Mouse (Mus musculus) liver, embryonic 14.5 days (tissue): Measurements from ENCODE around the gene Cacna1d. TPM values are rescaled to one million over a fixed set of nuclear protein-coding genes. Genes with fewer than 3 reads are reported as not detected.

ENCODE experiments used
- ATAC-seq: fragments of 200-750 bp; cut with Nextera tagmentation; 2 replicates; pipeline ENCODE4 v1.8.0; 2017; ENCODE audit warnings: moderate number of reproducible peaks, mild to moderate bottlenecking, moderate library complexity; ENCODE audit not compliant: insufficient read depth
- DNase-seq, 3 experiments: peaks; one replicate each; pipeline ENCODE4 v3.0.0-alpha.2; 2012 to 2013; ENCODE audit warnings: low read depth in 3 of 3, low spot score in 3 of 3
- H3K27ac ChIP-seq: fragments of 300-500 bp; sonication (generic); 2 replicates; pipeline ENCODE4 v1.5.1; 2014; ENCODE audit warnings: moderate library complexity, mild to moderate bottlenecking, control low read depth, inconsistent platforms
- H3K27me3 ChIP-seq: fragments of 300-500 bp; sonication (generic); 2 replicates; pipeline ENCODE4 v1.6.1; 2014; ENCODE audit warnings: mild to moderate bottlenecking, low read length, moderate library complexity; ENCODE audit not compliant: control insufficient read depth, insufficient read depth
- H3K36me3 ChIP-seq: fragments of 300-500 bp; sonication (generic); replicated peaks from 2 replicates; pipeline ENCODE4 v1.6.1; 2014; ENCODE audit warnings: low read depth; ENCODE audit not compliant: control insufficient read depth, insufficient read depth
- H3K4me1 ChIP-seq, 2 experiments: fragments of 200-500 bp in 1 of 2; fragments of 300-500 bp in 1 of 2; sonication (generic) in 1 of 2; replicated peaks; 2 replicates each; pipeline ENCODE4 v1.6.1; 2012 to 2014; ENCODE audit warnings: antibody characterized with exemption in 1 of 2, inconsistent platforms in 1 of 2, low read length in 1 of 2; ENCODE audit not compliant: control insufficient read depth in 2 of 2, insufficient read depth in 2 of 2
- H3K4me2 ChIP-seq: fragments of 300-500 bp; sonication (generic); 2 replicates; pipeline ENCODE4 v1.6.1; 2014; ENCODE audit warnings: low read depth, mild to moderate bottlenecking, control low read depth, moderate library complexity
- H3K4me3 ChIP-seq, 2 experiments: fragments of 200-500 bp in 1 of 2; fragments of 300-500 bp in 1 of 2; sonication (generic) in 1 of 2; 2 replicates each; pipeline ENCODE4 v1.5.1; 2012 to 2014; ENCODE audit warnings: low read depth in 2 of 2, low read length in 2 of 2, mild to moderate bottlenecking in 2 of 2, control low read depth in 1 of 2, inconsistent platforms in 1 of 2, moderate library complexity in 1 of 2; ENCODE audit not compliant: insufficient read depth in 1 of 2
- H3K9ac ChIP-seq: fragments of 300-500 bp; sonication (generic); replicated peaks from 2 replicates; pipeline ENCODE4 v1.6.1; 2014; ENCODE audit warnings: mild to moderate bottlenecking, control low read depth, moderate library complexity
- H3K9me3 ChIP-seq: fragments of 300-500 bp; sonication (generic); 2 replicates; pipeline ENCODE4 v1.6.1; 2016; ENCODE audit warnings: low read length, mixed read lengths; ENCODE audit not compliant: control insufficient read depth
- CTCF ChIP-seq: IDR thresholded peaks from 2 replicates; pipeline ENCODE4 v1.5.1; 2016; ENCODE audit warnings: antibody characterized with exemption, low read depth, control low read depth
- EP300 ChIP-seq: IDR thresholded peaks from 2 replicates; pipeline ENCODE4 v1.6.1; 2016; ENCODE audit warnings: antibody characterized with exemption, low read depth
- WGBS: fragments of 180-500 bp; shearing (Covaris S2); extraction: QIAGEN DNeasy Blood & Tissue Kit; methylation state at CpG from one replicate; pipeline ENCODE4 v1.1.7; 2014; ENCODE audit not compliant: insufficient replicate concordance; 5-methylcytosine and 5-hydroxymethylcytosine counted together
- polyA plus RNA-seq, 2 experiments: library from polyadenylated mRNA; depleted of rRNA in 1 of 2; stranded (reverse) in 1 of 2; unstranded in 1 of 2; fragments of >200 nt; fragmentation: Nextera tagmentation in 1 of 2; extraction: Ambion mirVana in 1 of 2; gene quantifications; 2 replicates each; pipeline versions ENCODE4 v1.2.1 to v1.2.3; 2012 to 2014

The Cacna1d gene
- polyA plus RNA-seq, 2 experiments = 0.17 TPM

DNA sequence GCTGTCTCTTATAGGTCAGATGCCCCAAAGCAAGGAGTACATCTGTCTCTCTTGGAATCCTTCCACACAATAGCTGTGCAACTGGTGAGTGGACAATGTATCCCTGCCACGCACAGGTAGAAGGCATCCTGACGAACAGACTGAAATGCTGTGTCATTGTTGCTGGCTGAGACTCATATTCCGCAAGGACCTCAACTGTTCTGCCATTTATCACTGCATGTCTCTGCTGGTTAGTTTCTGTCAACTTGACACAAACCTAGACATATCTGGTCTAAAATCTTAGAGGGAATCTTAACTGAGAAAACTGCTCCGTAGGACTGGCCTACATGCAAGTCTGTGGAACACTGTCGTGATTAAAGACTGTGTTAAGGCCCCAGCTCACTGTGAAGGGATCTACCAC lies 246.5 kb downstream of the Cacna1d start:
- Histone ChIP-seq H3K4me2 (no peak overlapping the region), H3K27me3 (no peaks in the 10 kb centered on the region), H3K36me3 (no peaks in the 10 kb centered on the region), H3K27ac (no peak overlapping the region), H3K4me3 (no peak overlapping the region), H3K4me1 (peaks cover 27 to 45% of the 10 kb centered on the region in 2 experiments), H3K9ac (no peak overlapping the region), H3K9me3 (no peaks in the 10 kb centered on the region)
- DNase-seq (no peak), ATAC-seq (no peak)
- 68% methylated on average over 5 of the region's 5 CpGs for WGBS
- TF ChIP-seq CTCF (no peak), EP300 (no peak)

DNA sequence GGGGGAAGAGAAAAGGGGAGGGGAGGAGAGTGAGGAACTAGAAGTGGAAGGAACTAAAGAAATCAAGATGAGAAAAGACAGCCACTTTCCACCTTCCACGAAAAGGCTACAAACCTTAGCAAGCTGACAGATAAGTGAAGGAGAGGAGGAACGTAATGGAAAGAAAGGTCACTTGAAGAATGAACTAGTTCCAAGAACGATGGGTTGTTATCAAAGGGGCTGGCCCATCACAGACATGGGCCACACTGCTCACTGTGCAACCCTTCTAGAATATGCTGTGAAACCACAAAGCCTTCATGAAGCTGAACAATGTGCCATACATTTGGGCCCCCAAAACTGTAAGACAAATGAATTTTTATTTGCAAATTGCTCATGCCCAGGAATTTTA lies 248.4 kb downstream of the Cacna1d start:
- peak; percentile 47; the same call in 1 of the 2 replicates for ATAC-seq
- Histone ChIP-seq H3K9ac (peak overlapping the region; percentile 34), H3K4me1 (peaks cover 27 to 41% of the 10 kb centered on the region in 2 experiments), H3K9me3 (no peaks in the 10 kb centered on the region), H3K36me3 (no peaks in the 10 kb centered on the region), H3K27ac (peak overlapping the region; percentile 94), H3K4me3 (no peak overlapping the region), H3K27me3 (no peaks in the 10 kb centered on the region), H3K4me2 (peak overlapping the region; percentile 59)
- TF ChIP-seq EP300 = no peak
- 21% methylated on average over 3 of the region's 3 CpGs for WGBS
- peak; percentile 33 to 50 (median 45) for DNase-seq

DNA sequence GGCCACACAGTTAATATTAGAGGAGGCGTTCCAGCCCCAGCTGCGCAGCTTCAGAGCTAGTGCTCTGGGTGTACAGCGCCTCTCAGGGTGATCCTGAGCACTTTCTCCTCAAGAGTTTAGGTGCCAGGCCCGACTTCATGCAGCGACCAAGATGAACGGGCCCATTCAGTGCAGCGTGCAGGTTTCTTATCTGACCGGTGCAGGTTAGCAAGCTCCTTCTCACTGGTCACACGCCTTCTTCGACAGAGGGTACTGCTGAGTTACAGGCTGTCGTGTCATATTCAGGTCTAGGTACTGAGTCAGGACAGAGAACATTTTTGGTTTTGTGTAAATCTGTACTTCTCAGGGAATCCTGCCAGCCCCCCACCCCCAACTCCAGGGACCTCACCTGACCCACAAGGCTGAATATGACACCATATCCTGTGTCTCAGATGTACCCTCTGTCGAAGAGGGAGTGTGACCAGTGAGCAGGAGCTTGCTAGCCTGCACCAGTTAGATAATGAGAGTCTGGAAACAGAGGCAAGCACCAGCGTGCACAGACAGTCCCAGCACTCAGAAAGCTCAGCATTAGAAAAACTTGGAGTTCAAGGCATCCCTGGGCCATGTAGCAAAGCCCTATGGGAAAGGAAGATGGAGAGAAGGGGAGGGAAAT lies 249.0 kb downstream of the Cacna1d start:
- DNase-seq = peak; percentile 78 to 86 (median 82)
- Histone ChIP-seq H3K9ac (peak overlapping the region; percentile 58), H3K4me2 (peak overlapping the region; percentile 59)

DNA sequence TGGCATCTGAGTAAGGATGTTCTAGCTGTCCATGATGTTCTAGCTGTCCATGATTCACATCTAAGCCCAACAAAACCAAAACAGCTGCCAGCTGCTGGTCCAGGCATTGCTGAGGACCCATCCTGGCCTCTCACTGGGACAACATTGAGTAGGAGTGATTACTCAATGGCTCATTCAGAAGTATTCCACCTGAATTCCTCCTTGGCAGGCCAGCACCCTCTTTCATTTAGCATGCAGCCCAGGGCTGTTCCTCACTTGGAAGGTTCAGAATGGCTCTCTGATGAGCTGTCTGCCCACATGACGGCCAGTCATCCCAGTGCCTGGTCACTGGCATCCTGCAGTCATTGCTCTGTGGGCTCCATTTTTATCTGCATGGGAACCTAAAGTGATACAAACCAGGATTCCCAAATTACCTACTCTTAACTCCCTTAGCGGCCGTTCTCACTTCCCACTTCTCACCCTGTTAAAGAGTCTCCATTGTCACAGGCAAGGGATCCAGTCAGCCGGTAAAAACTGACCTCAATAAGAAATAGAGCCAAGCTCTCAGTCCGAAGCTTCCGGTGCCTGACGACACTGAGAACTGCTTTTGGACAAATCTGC lies 250.2 kb downstream of the Cacna1d start:
- H3K4me3 ChIP-seq = no peak overlapping the region

More for the DNA sequence above, 249.0 kb downstream of the Cacna1d start:
- 34% methylated on average over 13 of the region's 13 CpGs for WGBS
- Histone ChIP-seq H3K4me3 (no peak overlapping the region), H3K36me3 (no peaks in the 10 kb centered on the region), H3K27ac (peak overlapping the region; percentile 94), H3K4me1 (peaks cover 27 to 41% of the 10 kb centered on the region in 2 experiments), H3K9me3 (no peaks in the 10 kb centered on the region), H3K27me3 (no peaks in the 10 kb centered on the region)
- TF ChIP-seq CTCF (peak; percentile 65), EP300 (peak; percentile 76)
- ATAC-seq = peak; percentile 97

DNA sequence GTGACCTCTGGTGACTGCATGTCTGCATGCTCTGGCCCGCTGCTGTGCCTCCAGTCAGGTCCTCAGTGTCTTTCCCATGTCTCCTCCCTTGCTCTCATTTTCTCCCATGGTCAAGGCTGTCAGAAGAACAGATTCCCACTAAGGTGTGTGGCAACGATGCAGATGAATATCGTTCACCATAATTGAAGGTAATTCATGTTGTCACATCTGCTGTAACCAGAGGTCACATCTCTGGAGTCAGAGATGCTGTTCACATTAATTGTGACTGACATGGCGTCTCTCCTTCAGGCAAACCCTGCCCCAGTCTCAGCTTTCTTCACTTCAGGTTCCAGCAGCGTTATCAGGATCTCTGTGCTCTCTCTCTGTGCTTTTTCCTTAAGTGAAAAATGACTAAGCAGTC lies 252.4 kb downstream of the Cacna1d start:
- H3K27ac ChIP-seq = no peak overlapping the region
- no peaks in the 10 kb centered on the region for H3K27me3 ChIP-seq
- ATAC-seq = no peak
- TF ChIP-seq CTCF (no peak), EP300 (no peak)
- H3K9me3 ChIP-seq = no peaks in the 10 kb centered on the region
- H3K4me2 ChIP-seq = no peak overlapping the region
- H3K4me1 ChIP-seq = peaks cover 22 to 28% of the 10 kb centered on the region in 2 experiments
- no peak for DNase-seq
- 73% methylated on average over 5 of the region's 5 CpGs for WGBS
- no peaks in the 10 kb centered on the region for H3K36me3 ChIP-seq
- H3K4me3 ChIP-seq = no peak overlapping the region
- H3K9ac ChIP-seq = no peak overlapping the region

More for the DNA sequence above, 250.2 kb downstream of the Cacna1d start:
- Histone ChIP-seq H3K36me3 (no peaks in the 10 kb centered on the region), H3K9ac (no peak overlapping the region), H3K9me3 (no peaks in the 10 kb centered on the region), H3K4me1 (peaks cover 27 to 41% of the 10 kb centered on the region in 2 experiments), H3K27ac (peak overlapping the region; percentile 94; the same call in 1 of the 2 replicates), H3K4me2 (no peak overlapping the region), H3K27me3 (no peaks in the 10 kb centered on the region)
- ATAC-seq (no peak), DNase-seq (no peak)
- WGBS = 87% methylated on average over 7 of the region's 7 CpGs
- TF ChIP-seq CTCF = no peak
- TF ChIP-seq EP300 = no peak
